Mouse (Mus musculus) liver (tissue): ENCODE data around the gene Als2cr12.
"Not testable (repeated sequence)": the region's sequence is repeated elsewhere in the genome, so short reads cannot be mapped to it uniquely, and the experiment has no call there.

Experiments
- DNase-seq: peaks from one replicate; pipeline ENCODE4 v3.0.0-alpha.2; 2020; ENCODE audit warnings: mixed read lengths

The Als2cr12 gene

GRCm38 (mm10) chr1:58678412-58678811 is 17.4 kb downstream of the Als2cr12 start:
- not testable (repeated sequence) for DNase-seq

GRCm38 (mm10) chr1:58677575-58677974 is 18.2 kb downstream of the Als2cr12 start:
- peak; percentile 36 for DNase-seq

- no peak for DNase-seq
These were observed 20.8 kb downstream of the Als2cr12 start for GRCm38 (mm10) chr1:58675011-58675410.

- no peak for DNase-seq
These were observed 23.7 kb downstream of the Als2cr12 start for GRCm38 (mm10) chr1:58672116-58672515.

GRCm38 (mm10) chr1:58669635-58670034 is 26.2 kb downstream of the Als2cr12 start:
- not testable (repeated sequence) for DNase-seq

GRCm38 (mm10) chr1:58668191-58668590 is 27.6 kb downstream of the Als2cr12 start:
- no peak for DNase-seq

GRCm38 (mm10) chr1:58663365-58663764 is 32.4 kb downstream of the Als2cr12 start:
- not testable (repeated sequence) for DNase-seq

GRCm38 (mm10) chr1:58662671-58663070 is 33.1 kb downstream of the Als2cr12 start:
- not testable (repeated sequence) for DNase-seq

GRCm38 (mm10) chr1:58652480-58653403 is 43.0 kb downstream of the Als2cr12 start:
- DNase-seq = peak; percentile 52

GRCm38 (mm10) chr1:58651571-58652456 is 44.0 kb downstream of the Als2cr12 start:
- DNase-seq = not testable (repeated sequence)

- DNase-seq = not testable (repeated sequence)
These were observed 66.9 kb downstream of the Als2cr12 start for GRCm38 (mm10) chr1:58628847-58629246.

- DNase-seq = no peak
These were observed 73.6 kb downstream of the Als2cr12 start for GRCm38 (mm10) chr1:58621996-58622748.

- no peak for DNase-seq
These were observed 74.5 kb downstream of the Als2cr12 start for GRCm38 (mm10) chr1:58621251-58621650.

GRCm38 (mm10) chr1:58618766-58619165 is 77.0 kb downstream of the Als2cr12 start:
- peak; percentile 6 for DNase-seq

- no peak for DNase-seq
These were observed 77.7 kb downstream of the Als2cr12 start for GRCm38 (mm10) chr1:58617978-58618668.

GRCm38 (mm10) chr1:58617076-58617475 is 78.7 kb downstream of the Als2cr12 start:
- no peak for DNase-seq

GRCm38 (mm10) chr1:58616176-58616575 is 79.6 kb downstream of the Als2cr12 start:
- no peak for DNase-seq

GRCm38 (mm10) chr1:58615146-58615545 is 80.6 kb downstream of the Als2cr12 start:
- DNase-seq = no peak

- no peak for DNase-seq
These were observed 81.4 kb downstream of the Als2cr12 start for GRCm38 (mm10) chr1:58614424-58614823.

GRCm38 (mm10) chr1:58613786-58614185 is 82.0 kb downstream of the Als2cr12 start:
- no peak for DNase-seq

- DNase-seq = no peak
These were observed 85.2 kb downstream of the Als2cr12 start for GRCm38 (mm10) chr1:58610611-58611010.

- DNase-seq = no peak
These were observed 85.6 kb downstream of the Als2cr12 start for GRCm38 (mm10) chr1:58610166-58610565.
